Comparison of ENCODE assay signal across 12 mouse cellular contexts in the genomic region with DNA sequence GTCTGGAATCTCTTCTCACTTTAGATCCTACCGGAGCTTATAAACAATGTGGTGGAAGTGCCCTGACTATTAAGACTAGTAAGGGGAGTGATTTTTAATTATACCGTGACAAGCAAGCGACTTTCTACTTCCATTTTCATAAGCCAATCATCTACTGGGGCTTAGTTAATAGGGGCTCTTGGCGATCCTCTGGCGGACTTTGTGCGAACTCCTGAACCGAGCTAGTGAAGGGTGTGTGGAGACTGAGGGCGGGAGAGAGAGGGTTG. TPM values are rescaled to one million over a fixed set of nuclear protein-coding genes. Genes with fewer than 3 reads are reported as not detected.
DNase-seq lines count a peak whose midpoint lies in the region; ATAC-seq lines count a peak whose summit lies in the region.
"Had no signal": no experiment of that assay in that cellular context is flagged by ENCODE, and none has a peak within 500 bp of the region (broad histone marks: within the 10 kb centered on the region; RNA-seq: fewer than 3 reads in every experiment).

No protein-coding gene starts in this region.

- WGBS in liver, embryonic 11.5 days, result under 1% methylated on average over 8 of the region's 8 CpGs
- under 1% methylated on average over 8 of the region's 8 CpGs for WGBS in forebrain, embryonic 11.5 days
- WGBS in limb, embryonic 11.5 days, result under 1% methylated on average over 8 of the region's 8 CpGs
- WGBS in neural tube, embryonic 15.5 days, result 0% methylated on average over 8 of the region's 8 CpGs

- no peak overlapping the region for H3K9ac ChIP-seq in liver, embryonic 11.5 days (ENCODE audit: low read depth, low read length)
- H3K9ac ChIP-seq in forebrain, embryonic 11.5 days (ENCODE audit: low read length), result peak overlapping the region; percentile 99
- H3K9ac ChIP-seq in limb, embryonic 11.5 days (ENCODE audit: low read length), result no peak overlapping the region
- no peak overlapping the region for H3K9ac ChIP-seq in neural tube, embryonic 15.5 days (replicated peaks)

- H3K27ac ChIP-seq in liver, embryonic 11.5 days (ENCODE audit: low read depth, low read length), result no peak overlapping the region
- H3K27ac ChIP-seq in forebrain, embryonic 11.5 days (ENCODE audit: low read depth, low read length), result peak overlapping the region; percentile 100
- no peak overlapping the region for H3K27ac ChIP-seq in limb, embryonic 11.5 days (replicated peaks; ENCODE audit: low read depth, low read length)
- no peak overlapping the region for H3K27ac ChIP-seq in neural tube, embryonic 15.5 days (replicated peaks)

- H3K36me3 ChIP-seq in liver, embryonic 11.5 days (ENCODE audit: control insufficient read depth, insufficient read depth, low read length), result no peaks in the 10 kb centered on the region
- H3K36me3 ChIP-seq in forebrain, embryonic 11.5 days (ENCODE audit: control insufficient read depth, insufficient read depth, low read length), result no peaks in the 10 kb centered on the region
- no peaks in the 10 kb centered on the region for H3K36me3 ChIP-seq in limb, embryonic 11.5 days (ENCODE audit: control insufficient read depth, insufficient read depth, low read length)
- no peaks in the 10 kb centered on the region for H3K36me3 ChIP-seq in neural tube, embryonic 15.5 days

- peaks cover 57% of the 10 kb centered on the region for H3K27me3 ChIP-seq in liver, embryonic 11.5 days (replicated peaks; ENCODE audit: control insufficient read depth, insufficient read depth, low read length)
- peaks cover 7% of the 10 kb centered on the region; the same call in 1 of the 2 replicates for H3K27me3 ChIP-seq in forebrain, embryonic 11.5 days (ENCODE audit: control insufficient read depth, insufficient read depth, low read length)
- peaks cover 51% of the 10 kb centered on the region for H3K27me3 ChIP-seq in limb, embryonic 11.5 days (ENCODE audit: control insufficient read depth, insufficient read depth, low read length)
- peaks cover 69% of the 10 kb centered on the region for H3K27me3 ChIP-seq in neural tube, embryonic 15.5 days (replicated peaks)

- H3K4me1 ChIP-seq in liver, embryonic 11.5 days (replicated peaks; ENCODE audit: control insufficient read depth, insufficient read depth, low read length), result no peaks in the 10 kb centered on the region
- H3K4me1 ChIP-seq in forebrain, embryonic 11.5 days (replicated peaks; ENCODE audit: control insufficient read depth, insufficient read depth, low read length), result peaks cover 2% of the 10 kb centered on the region; the same call in 1 of the 2 replicates
- H3K4me1 ChIP-seq in limb, embryonic 11.5 days (ENCODE audit: control insufficient read depth, insufficient read depth, low read length), result 0 out of 2 replicates have a peak, but pooled peaks cover 2% of the 10 kb centered on the region
- peaks cover 10% of the 10 kb centered on the region for H3K4me1 ChIP-seq in neural tube, embryonic 15.5 days

- no peaks in the 10 kb centered on the region for H3K9me3 ChIP-seq in liver, embryonic 11.5 days (ENCODE audit: control insufficient read depth, low read length)
- H3K9me3 ChIP-seq in forebrain, embryonic 11.5 days (ENCODE audit: control insufficient read depth, low read length), result no peaks in the 10 kb centered on the region
- H3K9me3 ChIP-seq in limb, embryonic 11.5 days (ENCODE audit: control insufficient read depth, low read length), result no peaks in the 10 kb centered on the region
- H3K9me3 ChIP-seq in neural tube, embryonic 15.5 days (replicated peaks), result no peaks in the 10 kb centered on the region

- H3K4me2 ChIP-seq in liver, embryonic 11.5 days, result peak overlapping the region; percentile 60
- H3K4me2 ChIP-seq in forebrain, embryonic 11.5 days (ENCODE audit: low read depth, low read length, severe bottlenecking), result peak overlapping the region; percentile 93
- H3K4me2 ChIP-seq in limb, embryonic 11.5 days (ENCODE audit: low read depth, severe bottlenecking), result peak overlapping the region; percentile 78
- H3K4me2 ChIP-seq in neural tube, embryonic 15.5 days, result peak overlapping the region; percentile 66

- no peak for DNase-seq in liver, embryonic 11.5 days (ENCODE audit: low spot score)
- no peak for DNase-seq in liver
- no peak for DNase-seq in forebrain, embryonic 11.5 days (ENCODE audit: low spot score)
- no peak for DNase-seq in limb, embryonic 11.5 days (ENCODE audit: low spot score)
- no peak for DNase-seq in spleen, adult 12 weeks (ENCODE audit: low spot score)
- DNase-seq in spleen, postnatal 36 days (ENCODE audit: low spot score in 2 of 2), result no peak
- DNase-seq in layer of hippocampus, postnatal 10 days (ENCODE audit: low spot score in 2 of 2), result no peak
- DNase-seq: cerebellum, adult 11 months; heart, postnatal 36 days; lung, postnatal 10 days had no signal

- H3K4me3 ChIP-seq in liver, embryonic 11.5 days (ENCODE audit: low read depth, low read length), result peak overlapping the region; percentile 38; the same call in 1 of the 2 replicates
- H3K4me3 ChIP-seq in forebrain, embryonic 11.5 days (ENCODE audit: low read depth, low read length), result peak overlapping the region; percentile 66
- H3K4me3 ChIP-seq in limb, embryonic 11.5 days (ENCODE audit: low read depth, low read length), result peak overlapping the region; percentile 34; the same call in 1 of the 2 replicates
- H3K4me3 ChIP-seq in neural tube, embryonic 15.5 days (replicated peaks), result peak overlapping the region; percentile 33

- no peak for ATAC-seq in liver, embryonic 11.5 days (replicated peaks; ENCODE audit: low FRiP score)
- ATAC-seq in forebrain, embryonic 11.5 days (replicated peaks; ENCODE audit: low FRiP score), result peak; percentile 94
- ATAC-seq in limb, embryonic 11.5 days (ENCODE audit: insufficient number of reproducible peaks, low FRiP score, low TSS enrichment, low read depth), result peak; percentile 75
- no peak for ATAC-seq in neural tube, embryonic 15.5 days (ENCODE audit: low FRiP score)

RNA-seq across cellular contexts. Expression of a gene that starts 15.8 kb away (rescaled TPM):
- 0.09 TPM in 1 of 2 replicates, not detected in the other for polyA plus RNA-seq in liver, embryonic 11.5 days (2014; fragmentation: Nextera tagmentation; extraction: Ambion mirVana)
- polyA plus RNA-seq in forebrain, embryonic 11.5 days (2014; fragmentation: Nextera tagmentation; extraction: Ambion mirVana), result 1.3 and 1.4 TPM in 2 replicates
- polyA plus RNA-seq in limb, embryonic 11.5 days (2014; fragmentation: Nextera tagmentation; extraction: Ambion mirVana), result not detected in 2 replicates
- not detected in 2 replicates for polyA plus RNA-seq in neural tube, embryonic 15.5 days (2015; fragmentation: Nextera tagmentation; extraction: Ambion mirVana)
- total RNA-seq in layer of hippocampus, postnatal 10 days (2021), result 10 to 100 TPM; 14.5 to 17.7 TPM
- total RNA-seq: heart, postnatal 36 days had no signal
- polyA plus RNA-seq: spleen, adult 2 months had no signal

RNA-seq across cellular contexts. Expression of a gene that starts 18.3 kb away (rescaled TPM):
- 0.74 and 0.75 TPM in 2 replicates for polyA plus RNA-seq in liver, embryonic 11.5 days (2014; fragmentation: Nextera tagmentation; extraction: Ambion mirVana)
- 40.4 and 45.5 TPM in 2 replicates for polyA plus RNA-seq in forebrain, embryonic 11.5 days (2014; fragmentation: Nextera tagmentation; extraction: Ambion mirVana)
- not detected in 2 replicates for polyA plus RNA-seq in limb, embryonic 11.5 days (2014; fragmentation: Nextera tagmentation; extraction: Ambion mirVana)
- 0.36 TPM in 1 of 2 replicates, not detected in the other for polyA plus RNA-seq in neural tube, embryonic 15.5 days (2015; fragmentation: Nextera tagmentation; extraction: Ambion mirVana)
- total RNA-seq in layer of hippocampus, postnatal 10 days (2021), result 100 to 1,000 TPM; 182 to 209 TPM
- total RNA-seq: heart, postnatal 36 days had no signal
- polyA plus RNA-seq: spleen, adult 2 months had no signal

Comparison
In these comparisons a context has a peak if more than half of its experiments do, and no peak if none do; other contexts are left out.
1. ATAC-seq: peak in forebrain, embryonic 11.5 days (single experiment) and limb, embryonic 11.5 days (single experiment); none in liver, embryonic 11.5 days (single experiment) and neural tube, embryonic 15.5 days (single experiment).
2. RNA of a gene that starts 18.3 kb away (polyA plus RNA-seq): 40.4 to 45.5 TPM in forebrain, embryonic 11.5 days; 0.74 to 0.75 TPM in liver, embryonic 11.5 days, 0.36 TPM in neural tube, embryonic 15.5 days and not detected in limb, embryonic 11.5 days; every median in the first group is over 10 times any median in the second.
3. Peak in every context shown above with its lines, with median percentiles within 50 percentile points of each other: H3K4me2 ChIP-seq and H3K4me3 ChIP-seq.